ENCODE assay signal across 9 mouse cellular contexts in the genomic region with DNA sequence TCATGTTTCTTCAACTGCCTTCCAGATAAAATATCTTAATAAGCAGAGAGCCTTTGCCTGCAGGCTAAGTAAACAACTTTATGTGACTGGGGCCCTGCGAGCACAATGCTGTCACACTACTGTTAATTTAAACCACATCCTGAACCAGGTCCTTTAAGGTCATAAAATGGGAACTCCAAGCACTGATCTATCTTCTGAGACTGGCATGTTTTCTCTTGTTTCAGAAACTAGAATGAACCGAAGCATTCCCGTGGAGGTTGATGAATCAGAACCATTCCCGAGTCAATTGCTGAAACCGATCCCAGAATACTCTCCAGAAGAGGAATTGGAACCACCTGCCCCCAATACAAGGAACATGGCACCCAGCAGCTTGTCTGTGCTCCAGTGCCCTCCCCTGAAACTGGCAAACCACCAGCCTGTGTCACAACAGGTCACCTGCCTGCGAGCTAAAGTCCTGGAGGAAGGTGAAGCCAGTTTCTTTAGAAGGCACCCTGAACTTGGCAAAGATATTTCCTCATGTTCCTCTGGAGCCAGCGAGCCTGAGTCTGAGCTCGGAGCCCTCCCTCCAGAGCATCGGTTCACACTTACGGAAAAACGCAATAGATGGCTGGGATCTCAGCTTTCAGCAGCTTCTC. TPM values are rescaled to one million over a fixed set of nuclear protein-coding genes. Genes with fewer than 3 reads are reported as not detected.
DNase-seq lines count a peak whose midpoint lies in the region; ATAC-seq and TF ChIP-seq lines count a peak whose summit lies in the region.
"Had no signal": no experiment of that assay in that cellular context is flagged by ENCODE, and none has a peak within 500 bp of the region (broad histone marks: within the 10 kb centered on the region; RNA-seq: fewer than 3 reads in every experiment).

No protein-coding gene starts in this region.

- no peak for DNase-seq in testis, postnatal 10 days (ENCODE audit: low spot score)
- peak; percentile 38 for DNase-seq in embryonic facial prominence, embryonic 11.5 days (ENCODE audit: low spot score)
- DNase-seq in kidney, postnatal 0 days (ENCODE audit: low spot score), result peak; percentile 46
- DNase-seq in frontal cortex, postnatal 10 days (ENCODE audit: low spot score in 2 of 2), result no peak
- no peak for DNase-seq in layer of hippocampus, postnatal 10 days (ENCODE audit: low spot score in 2 of 2)
- DNase-seq: gastrocnemius, postnatal 25 days had no signal

- H3K36me3 ChIP-seq in testis, adult 2 months (ENCODE audit: control insufficient read depth, insufficient read depth, low read length), result no peaks in the 10 kb centered on the region; the same call in 1 of the 2 replicates
- no peaks in the 10 kb centered on the region for H3K36me3 ChIP-seq in embryonic facial prominence, embryonic 11.5 days (replicated peaks; ENCODE audit: control insufficient read depth, insufficient read depth, low read depth, low read length)
- 0 out of 2 replicates have a peak, but pooled peaks cover 5% of the 10 kb centered on the region for H3K36me3 ChIP-seq in kidney, postnatal 0 days (ENCODE audit: insufficient read depth, low read length)
- peaks cover 46% of the 10 kb centered on the region for H3K36me3 ChIP-seq in small intestine, adult 2 months (ENCODE audit: control insufficient read depth, insufficient read depth, low read length)
- no peaks in the 10 kb centered on the region; the same call in 1 of the 2 replicates for H3K36me3 ChIP-seq in midbrain, embryonic 15.5 days (replicated peaks)

- H3K27ac ChIP-seq in testis, adult 2 months (ENCODE audit: control insufficient read depth, insufficient read depth, low read depth, low read length), result peak overlapping the region; percentile 10; the same call in 1 of the 2 replicates
- no peak overlapping the region for H3K27ac ChIP-seq in embryonic facial prominence, embryonic 11.5 days (replicated peaks; ENCODE audit: low read depth, low read length)
- H3K27ac ChIP-seq in kidney, postnatal 0 days, result peak overlapping the region; percentile 62
- peak overlapping the region; percentile 39 for H3K27ac ChIP-seq in small intestine, adult 2 months (ENCODE audit: insufficient read depth, low read depth, low read length)
- H3K27ac ChIP-seq in midbrain, embryonic 15.5 days, result no peak overlapping the region

- peak overlapping the region; percentile 47 for H3K4me3 ChIP-seq in testis, adult 2 months (ENCODE audit: control insufficient read depth, low read depth, low read length)
- no peak overlapping the region for H3K4me3 ChIP-seq in embryonic facial prominence, embryonic 11.5 days (ENCODE audit: low read depth, low read length)
- H3K4me3 ChIP-seq in kidney, postnatal 0 days (replicated peaks; ENCODE audit: low read depth, low read length), result no peak overlapping the region
- H3K4me3 ChIP-seq in small intestine, adult 2 months (ENCODE audit: low read depth, low read length), result no peak overlapping the region
- no peak overlapping the region for H3K4me3 ChIP-seq in midbrain, embryonic 15.5 days

- H3K9ac ChIP-seq in embryonic facial prominence, embryonic 11.5 days (replicated peaks; ENCODE audit: low read length), result no peak overlapping the region
- no peak overlapping the region for H3K9ac ChIP-seq in kidney, postnatal 0 days (ENCODE audit: low read depth, low read length)
- H3K9ac ChIP-seq in midbrain, embryonic 15.5 days, result no peak overlapping the region

- 55% methylated on average over 11 of the region's 11 CpGs for WGBS in embryonic facial prominence, embryonic 11.5 days
- WGBS in kidney, postnatal 0 days, result 34% methylated on average over 11 of the region's 11 CpGs
- WGBS in small intestine, adult 2 months, result 31% methylated on average over 11 of the region's 11 CpGs
- WGBS in midbrain, embryonic 15.5 days, result 89% methylated on average over 11 of the region's 11 CpGs

- no peak overlapping the region for H3K4me2 ChIP-seq in embryonic facial prominence, embryonic 11.5 days (ENCODE audit: low read depth, low read length)
- no peak overlapping the region for H3K4me2 ChIP-seq in kidney, postnatal 0 days (ENCODE audit: low read length)
- H3K4me2 ChIP-seq in midbrain, embryonic 15.5 days, result no peak overlapping the region

- no peak for ATAC-seq in embryonic facial prominence, embryonic 11.5 days (replicated peaks; ENCODE audit: insufficient number of reproducible peaks, low FRiP score, low TSS enrichment, low read depth)
- ATAC-seq in kidney, postnatal 0 days (replicated peaks; ENCODE audit: low FRiP score, low read depth), result no peak
- ATAC-seq in midbrain, embryonic 15.5 days (replicated peaks), result no peak

- TF ChIP-seq CTCF in testis, adult 2 months (IDR thresholded peaks at IDR 0.05; ENCODE audit: control insufficient read depth, insufficient read depth, insufficient replicate concordance, low read depth, low read length), result no peak
- TF ChIP-seq CTCF in kidney, postnatal 0 days (IDR thresholded peaks at IDR 0.05; ENCODE audit: low read depth), result no peak
- TF ChIP-seq CTCF in small intestine, adult 2 months (IDR thresholded peaks at IDR 0.05; ENCODE audit: extremely low read depth, insufficient read length, insufficient replicate concordance, low read depth, low read length), result no peak

- no peak for TF ChIP-seq POLR2A in testis, adult 2 months (IDR thresholded peaks at IDR 0.05; ENCODE audit: control insufficient read depth, low read depth, low read length)
- no peak for TF ChIP-seq POLR2A in small intestine, adult 2 months (IDR thresholded peaks at IDR 0.05; ENCODE audit: low read depth, low read length)

- no peaks in the 10 kb centered on the region for H3K27me3 ChIP-seq in testis, adult 2 months (ENCODE audit: control insufficient read depth, insufficient read depth, low read length)
- no peaks in the 10 kb centered on the region for H3K27me3 ChIP-seq in embryonic facial prominence, embryonic 11.5 days (ENCODE audit: control insufficient read depth, insufficient read depth, low read length)
- no peaks in the 10 kb centered on the region for H3K27me3 ChIP-seq in kidney, postnatal 0 days (ENCODE audit: insufficient read depth, low read length)
- H3K27me3 ChIP-seq in small intestine, adult 2 months (ENCODE audit: control insufficient read depth, insufficient read depth, low read length), result no peaks in the 10 kb centered on the region
- no peaks in the 10 kb centered on the region for H3K27me3 ChIP-seq in midbrain, embryonic 15.5 days (replicated peaks)

- H3K4me1 ChIP-seq in testis, adult 2 months (ENCODE audit: control insufficient read depth, insufficient read depth, low read length), result 0 out of 2 replicates have a peak, but pooled peaks cover 4% of the 10 kb centered on the region
- no peaks in the 10 kb centered on the region for H3K4me1 ChIP-seq in embryonic facial prominence, embryonic 11.5 days (ENCODE audit: control insufficient read depth, insufficient read depth, low read length)
- H3K4me1 ChIP-seq in kidney, postnatal 0 days (replicated peaks; ENCODE audit: insufficient read depth, low read length), result peaks cover 31% of the 10 kb centered on the region
- peaks cover 31% of the 10 kb centered on the region for H3K4me1 ChIP-seq in small intestine, adult 2 months (ENCODE audit: control insufficient read depth, insufficient read depth, insufficient read length, low read length)
- peaks cover 29% of the 10 kb centered on the region for H3K4me1 ChIP-seq in midbrain, embryonic 15.5 days

- no peaks in the 10 kb centered on the region for H3K9me3 ChIP-seq in embryonic facial prominence, embryonic 11.5 days (replicated peaks; ENCODE audit: control insufficient read depth, low read length)
- H3K9me3 ChIP-seq in kidney, postnatal 0 days (replicated peaks; ENCODE audit: low read length), result no peaks in the 10 kb centered on the region
- no peaks in the 10 kb centered on the region for H3K9me3 ChIP-seq in midbrain, embryonic 15.5 days

RNA-seq across cellular contexts. Expression of gene Traf3ip2, which starts 13.0 kb away (rescaled TPM):
- polyA plus RNA-seq in testis, adult 2 months (2012; rRNA removed), result 1.1 and 2.6 TPM in 2 replicates
- 12.5 and 15.9 TPM in 2 replicates for polyA plus RNA-seq in embryonic facial prominence, embryonic 11.5 days (2014; fragmentation: Nextera tagmentation; extraction: Ambion mirVana)
- 15.0 TPM in 2 replicates for polyA plus RNA-seq in kidney, postnatal 0 days (2015; fragmentation: Nextera tagmentation; extraction: Ambion mirVana)
- polyA plus RNA-seq in small intestine, adult 2 months (2012; rRNA removed), result 16.0 and 26.9 TPM in 2 replicates
- polyA plus RNA-seq in midbrain, embryonic 15.5 days (2015; fragmentation: Nextera tagmentation; extraction: Ambion mirVana), result 5.9 and 7.0 TPM in 2 replicates
- 1 to 10 TPM; 1.9 to 2.0 TPM for total RNA-seq in layer of hippocampus, postnatal 10 days (2021)

Comparison
In these comparisons a context has a peak if more than half of its experiments do, and no peak if none do; other contexts are left out.
1. H3K27ac ChIP-seq: peak in testis, adult 2 months (single experiment), kidney, postnatal 0 days (single experiment) and small intestine, adult 2 months (single experiment); none in embryonic facial prominence, embryonic 11.5 days (single experiment) and midbrain, embryonic 15.5 days (single experiment).
2. DNase-seq: peak in embryonic facial prominence, embryonic 11.5 days (single experiment) and kidney, postnatal 0 days (single experiment); none in testis, postnatal 10 days (single experiment), frontal cortex, postnatal 10 days (0 of 2) and layer of hippocampus, postnatal 10 days (0 of 2).